Mouse (Mus musculus) mouse embryonic stem cell (cell line): ENCODE measurements around the gene Tpst2.

Experiments used
- in situ Hi-C, 2 experiments: fragments of 300-500 bp; cut with MboI; formaldehyde crosslinking; loops; 1 replicate in 1 of 2; 3 replicates in 1 of 2; pipeline ENCODE4 v1.14.3; 2019 to 2020; ENCODE audit warnings: low sequenced_read_pairs in 2 of 2, low pct_unique_long_range_greater_than_20kb in 1 of 2, mixed read lengths in 1 of 2; ENCODE audit not compliant: unreplicated experiment in 1 of 2

Gene Tpst2

GRCm38 (mm10) chr5:112249106-112249505 lies 27.4 kb upstream of the Tpst2 start:
- in situ Hi-C loops: loop anchor here (10.0 kb wide), 2 partner anchors 76 to 176 kb away; partner anchors contain the start of gene Tfip11 (in 1 of the 2)

- in situ Hi-C loops: no loop called here
Measured at GRCm38 (mm10) chr5:112252400-112252799, 24.1 kb upstream of the Tpst2 start, which contains the start of gene Cryba4. Gene Cryba4 (minus strand): TSS chr5:112252518.

DNA sequence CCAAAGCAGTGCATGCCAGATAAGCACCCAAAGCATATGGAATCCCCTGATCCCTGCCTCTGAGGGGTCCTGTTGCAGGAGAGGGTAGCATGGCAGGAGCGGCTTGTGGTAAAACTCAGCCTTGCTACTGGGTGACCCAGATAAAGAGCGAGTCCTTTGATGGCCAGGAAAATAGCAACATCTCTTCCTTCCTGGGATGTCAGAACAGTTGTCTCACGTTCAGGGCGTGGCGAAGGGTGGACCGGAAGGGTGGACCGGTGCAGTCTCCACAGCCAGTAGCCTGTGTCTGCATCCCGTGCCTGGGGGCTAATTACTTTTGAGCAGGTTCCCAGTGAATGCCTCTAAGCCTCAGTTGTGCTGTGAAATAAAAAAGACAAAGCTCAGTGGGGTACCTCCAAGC lies 23.3 kb upstream of the Tpst2 start:
- in situ Hi-C loops: no loop called here

- in situ Hi-C loops: no loop called here
Measured at GRCm38 (mm10) chr5:112254282-112254806, 22.1 kb upstream of the Tpst2 start.

GRCm38 (mm10) chr5:112255426-112255825 lies 21.1 kb upstream of the Tpst2 start, which contains the start of gene Crybb1:
Gene Crybb1 (plus strand): TSS chr5:112255815.
- in situ Hi-C loops: no loop called here

GRCm38 (mm10) chr5:112256457-112256856 lies 20.0 kb upstream of the Tpst2 start:
- in situ Hi-C loops: no loop called here

GRCm38 (mm10) chr5:112257896-112258295 lies 18.6 kb upstream of the Tpst2 start:
- in situ Hi-C loops: no loop called here

- in situ Hi-C loops: no loop called here
Measured at GRCm38 (mm10) chr5:112259862-112260650, 16.4 kb upstream of the Tpst2 start.

- in situ Hi-C loops: no loop called here
Measured at GRCm38 (mm10) chr5:112260818-112261217, 15.7 kb upstream of the Tpst2 start.

GRCm38 (mm10) chr5:112264099-112264498 lies 12.4 kb upstream of the Tpst2 start:
- in situ Hi-C loops: no loop called here

GRCm38 (mm10) chr5:112265110-112265509 lies 11.4 kb upstream of the Tpst2 start:
- in situ Hi-C loops: no loop called here

GRCm38 (mm10) chr5:112265515-112265914 lies 11.0 kb upstream of the Tpst2 start:
- in situ Hi-C loops: no loop called here

DNA sequence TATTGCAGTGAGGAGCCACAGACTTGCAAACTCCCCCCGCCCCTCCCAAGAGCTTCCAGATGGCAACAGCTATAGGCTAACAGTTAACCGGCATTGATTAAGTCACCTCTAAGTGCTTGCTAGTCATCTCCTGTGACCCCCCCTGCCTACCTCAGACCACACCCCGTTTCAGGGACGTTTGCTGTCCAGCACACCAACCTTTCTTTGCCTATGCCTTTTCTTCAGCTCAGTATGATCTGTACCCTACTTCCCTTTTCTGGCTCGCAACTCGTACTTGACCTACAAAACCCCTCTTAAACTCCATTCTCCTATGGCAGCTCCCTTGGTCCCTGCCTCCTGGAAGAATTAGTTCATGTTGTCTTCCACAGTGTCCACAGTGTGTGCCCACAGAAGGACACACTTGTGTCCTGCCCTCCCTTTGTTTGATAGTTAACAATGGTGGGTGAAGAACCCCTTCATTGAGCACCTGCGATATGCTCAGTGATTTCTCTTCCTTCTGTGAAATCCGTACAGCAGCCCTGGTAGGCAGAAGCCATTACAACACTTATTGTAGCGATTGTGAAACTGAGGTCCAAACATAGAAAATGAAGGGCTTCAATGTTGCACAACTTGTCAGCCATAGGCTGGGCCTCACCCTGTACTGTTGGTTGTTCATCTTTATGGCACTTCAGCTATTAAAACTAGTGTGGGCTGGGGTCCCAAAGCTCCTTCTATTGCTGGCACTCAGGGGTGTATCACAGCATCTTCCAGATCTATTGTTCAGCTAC lies 10.3 kb upstream of the Tpst2 start:
- in situ Hi-C loops: no loop called here

DNA sequence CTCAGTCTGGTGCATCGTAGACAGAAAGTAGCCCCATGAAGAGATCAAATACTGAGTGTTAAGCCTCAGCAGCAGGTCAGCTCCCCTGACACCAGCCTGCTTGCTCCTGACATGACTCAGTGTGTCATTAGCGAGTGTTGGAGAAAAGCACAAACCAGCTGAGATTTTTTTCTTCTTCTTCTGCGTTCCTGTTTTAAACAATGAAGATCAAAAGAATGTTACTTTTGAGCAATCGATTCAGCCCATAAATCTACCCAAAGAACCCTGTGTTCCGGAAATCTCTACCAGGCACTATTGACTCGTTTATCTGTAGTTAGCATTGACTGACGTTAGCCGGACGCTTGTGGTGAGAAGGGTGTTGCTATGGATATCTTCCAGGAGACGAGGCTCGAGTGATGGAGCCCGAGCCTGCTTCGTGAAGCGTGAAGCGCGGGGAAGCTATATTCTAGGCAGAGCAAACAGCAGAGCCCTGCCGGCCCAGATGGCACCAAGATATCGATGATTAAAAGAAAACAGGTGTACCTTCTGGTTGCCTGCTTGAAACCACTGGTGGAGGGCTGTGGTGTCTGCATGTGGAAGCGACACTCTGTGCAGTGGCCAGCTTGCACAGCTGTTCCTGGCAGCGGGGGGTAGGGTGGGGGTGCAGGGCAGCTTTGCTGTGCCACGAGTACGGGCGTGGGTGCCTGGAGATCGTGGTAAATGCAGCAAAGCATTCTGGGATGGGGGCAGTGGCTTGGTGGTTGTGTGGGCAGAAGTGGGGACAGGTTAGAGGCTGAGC lies 5.5 kb upstream of the Tpst2 start:
- in situ Hi-C loops: no loop called here

DNA sequence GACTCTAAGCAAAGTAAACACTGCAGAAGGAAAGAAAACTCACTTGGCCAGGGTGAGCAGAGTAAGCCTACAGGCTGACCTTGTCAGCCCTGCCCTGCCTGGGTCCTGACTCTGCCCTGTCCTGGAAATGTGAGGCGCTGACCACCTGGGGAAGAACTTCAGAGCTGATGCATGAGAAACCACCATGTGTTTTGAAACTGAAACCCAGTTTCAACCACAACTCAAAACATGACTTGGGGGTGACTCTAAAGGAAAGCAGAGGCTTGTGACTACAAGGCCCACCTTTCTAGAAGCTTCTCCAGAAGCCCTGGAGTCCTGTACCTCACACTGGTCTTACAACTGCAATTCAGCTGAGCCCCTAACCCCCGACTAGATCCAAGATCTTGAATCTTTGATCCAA lies 3.6 kb upstream of the Tpst2 start:
- in situ Hi-C loops: no loop called here

DNA sequence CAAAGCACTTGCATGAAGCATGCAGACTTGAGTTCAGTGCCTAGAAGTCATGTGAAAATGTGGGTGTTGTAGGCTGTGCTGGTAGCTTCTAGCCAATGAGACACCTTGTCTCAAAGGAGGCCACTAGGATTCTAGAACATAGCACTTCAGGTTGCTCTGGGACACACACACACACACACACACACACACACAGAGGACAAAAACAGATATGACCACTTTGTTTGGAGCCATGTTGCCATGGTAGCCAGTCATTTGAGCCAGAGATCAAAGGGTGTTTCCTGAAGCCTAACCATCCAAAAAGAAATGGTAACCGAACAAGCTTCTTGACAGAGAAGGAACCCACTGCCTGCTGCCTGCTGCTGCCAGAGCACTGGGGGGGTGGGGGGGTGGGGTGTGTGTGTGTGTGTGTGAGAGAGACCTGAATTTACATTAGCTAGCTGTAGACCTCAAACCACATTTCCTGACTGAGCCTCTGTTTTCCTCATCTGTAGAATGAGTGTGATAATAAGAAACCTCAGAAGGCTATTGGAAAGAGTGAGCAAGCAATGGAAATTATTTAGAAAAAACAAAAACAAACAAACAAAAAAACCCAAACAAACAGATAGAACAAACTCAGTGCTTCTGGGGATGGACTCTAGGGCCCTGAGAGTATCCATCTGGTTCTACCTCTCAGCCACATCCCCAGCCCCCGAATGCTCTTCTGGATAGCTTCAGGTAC lies 2.6 kb upstream of the Tpst2 start:
- in situ Hi-C loops: no loop called here

GRCm38 (mm10) chr5:112275021-112275804 lies 1.3 kb upstream of the Tpst2 start:
- in situ Hi-C loops: no loop called here
